Mouse (Mus musculus) duodenum, adult 2 months (tissue): Measurements from ENCODE around the gene Mcm7. TPM values are rescaled to one million over a fixed set of nuclear protein-coding genes. Genes with fewer than 3 reads are reported as not detected.

Experiments used
- polyA plus RNA-seq: library from polyadenylated mRNA; depleted of rRNA; stranded (reverse); fragments of >200 nt; gene quantifications from 2 replicates; pipeline ENCODE4 v1.2.3, GENCODE M21; 2012; ENCODE audit warnings: low replicate concordance; rRNA removed

Mcm7 gene
- 21.0 and 23.3 TPM in 2 replicates for polyA plus RNA-seq

GRCm38 (mm10) chr5:138171695-138172491, at the start of gene Mcm7, which contains the start of gene Ap4m1:
TSS of gene Mcm7 (minus strand) at chr5:138172422.
TSS of gene Ap4m1 (plus strand) at chr5:138172002.

GRCm38 (mm10) chr5:138193771-138194727, 21.8 kb upstream of the Mcm7 start, which contains the start of gene Mblac1:
TSS of gene Mblac1 (plus strand) at chr5:138194314.

GRCm38 (mm10) chr5:138186950-138187638, 14.9 kb upstream of the Mcm7 start, which contains the start of the genes Taf6 and Cnpy4:
TSS of gene Taf6 (minus strand) at chr5:138187451.
TSS of gene Cnpy4 (plus strand) at chr5:138187485.

GRCm38 (mm10) chr5:138160842-138161665, 11.2 kb downstream of the Mcm7 start, which contains the start of gene Cops6:
TSS of gene Cops6 (plus strand) at chr5:138161071.

GRCm38 (mm10) chr5:138155443-138155976, 16.7 kb downstream of the Mcm7 start, which contains the start of gene Zfp113:
TSS of gene Zfp113 (minus strand) at chr5:138155744.

GRCm38 (mm10) chr5:138116255-138117198, 55.7 kb downstream of the Mcm7 start, which contains the start of gene Zscan21:
TSS of gene Zscan21 (plus strand) at chr5:138116903.

Other genes starting within 250 kb of the Mcm7 start
- 0.04 TPM in 1 of 2 replicates, not detected in the other for gene Gjc3, start 209.3 kb downstream of the Mcm7 start, polyA plus RNA-seq
- 0.48 TPM in 1 of 2 replicates, not detected in the other for gene Azgp1, start 190.9 kb downstream of the Mcm7 start, polyA plus RNA-seq
- not detected in 2 replicates for gene Smok3a, start 151.2 kb downstream of the Mcm7 start, polyA plus RNA-seq
- gene Smok3b, start 151.0 kb downstream of the Mcm7 start, polyA plus RNA-seq = not detected in 2 replicates
- not detected in 2 replicates for gene Smok3c, start 119.2 kb downstream of the Mcm7 start, polyA plus RNA-seq
- gene Zkscan1, start 87.3 kb downstream of the Mcm7 start, polyA plus RNA-seq = 0.59 and 1.2 TPM in 2 replicates
- gene Zscan21, start 55.5 kb downstream of the Mcm7 start, polyA plus RNA-seq = 2.6 TPM in 2 replicates
- 0.43 and 7.8 TPM in 2 replicates for gene Zfp113, start 16.7 kb downstream of the Mcm7 start, polyA plus RNA-seq
- 33.6 and 40.6 TPM in 2 replicates for gene Cops6, start 11.4 kb downstream of the Mcm7 start, polyA plus RNA-seq
- 17.7 and 26.6 TPM in 2 replicates for gene Ap4m1, start 420 bp downstream of the Mcm7 start, polyA plus RNA-seq
- 37.0 and 39.4 TPM in 2 replicates for gene Taf6, start 15.0 kb upstream of the Mcm7 start, polyA plus RNA-seq
- gene Cnpy4, start 15.1 kb upstream of the Mcm7 start, polyA plus RNA-seq = 0.37 and 0.59 TPM in 2 replicates
- gene Mblac1, start 21.9 kb upstream of the Mcm7 start, polyA plus RNA-seq = 3.1 and 4.6 TPM in 2 replicates
- 0.39 and 0.55 TPM in 2 replicates for gene Nxpe5, start 53.5 kb upstream of the Mcm7 start, polyA plus RNA-seq
- 120 and 177 TPM in 2 replicates for gene Lamtor4, start 83.1 kb upstream of the Mcm7 start, polyA plus RNA-seq
- gene BC037034, start 91.6 kb upstream of the Mcm7 start, polyA plus RNA-seq = 58.8 and 80.5 TPM in 2 replicates
- gene Gal3st4, start 100.4 kb upstream of the Mcm7 start, polyA plus RNA-seq = 0.12 and 0.42 TPM in 2 replicates
- gene Gm43720, start 107.5 kb upstream of the Mcm7 start, polyA plus RNA-seq = not detected in 2 replicates
- gene Gpc2, start 107.6 kb upstream of the Mcm7 start, polyA plus RNA-seq = 1.0 and 2.2 TPM in 2 replicates
- 0.07 and 0.26 TPM in 2 replicates for gene Stag3, start 107.8 kb upstream of the Mcm7 start, polyA plus RNA-seq
- gene Pvrig, start 169.5 kb upstream of the Mcm7 start, polyA plus RNA-seq = 0.48 and 1.2 TPM in 2 replicates